Mouse (Mus musculus) lung, postnatal 0 days (tissue): ENCODE data around the gene Sorcs1.

ENCODE experiments used
- CTCF ChIP-seq: IDR thresholded peaks from 2 replicates; pipeline ENCODE4 v1.5.1; 2016; ENCODE audit warnings: antibody characterized with exemption, mild to moderate bottlenecking
- EP300 ChIP-seq: IDR thresholded peaks from 2 replicates; pipeline ENCODE4 v1.6.1; 2016; ENCODE audit warnings: antibody characterized with exemption, mild to moderate bottlenecking, control low read depth

DNA sequence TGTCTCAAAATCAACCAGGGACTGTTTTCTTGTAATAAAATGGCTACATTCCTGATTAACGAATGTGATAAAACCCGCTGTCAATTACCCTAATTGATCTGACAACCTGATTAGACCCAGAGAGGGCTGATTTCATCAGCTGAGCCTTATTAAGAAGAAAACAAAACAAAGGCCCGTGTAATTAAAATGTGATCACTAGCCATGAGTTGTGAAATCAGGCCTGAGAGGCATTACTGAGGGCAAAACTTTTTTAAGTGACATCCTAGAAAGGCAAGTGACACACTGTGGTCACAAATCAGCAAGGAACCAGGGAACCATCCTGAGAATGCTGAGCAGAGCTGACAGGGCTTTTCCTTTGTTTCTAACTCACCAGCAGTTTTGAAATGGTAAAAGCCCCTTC is 267.9 kb downstream of the Sorcs1 start:
- no peak for TF ChIP-seq CTCF
- no peak for TF ChIP-seq EP300
